Mouse (Mus musculus): ENCODE results near the gene Ano1.
A peak's percentile ranks its signal among the peaks of the same experiment; 100 is the strongest.

Ano1 gene

DNA sequence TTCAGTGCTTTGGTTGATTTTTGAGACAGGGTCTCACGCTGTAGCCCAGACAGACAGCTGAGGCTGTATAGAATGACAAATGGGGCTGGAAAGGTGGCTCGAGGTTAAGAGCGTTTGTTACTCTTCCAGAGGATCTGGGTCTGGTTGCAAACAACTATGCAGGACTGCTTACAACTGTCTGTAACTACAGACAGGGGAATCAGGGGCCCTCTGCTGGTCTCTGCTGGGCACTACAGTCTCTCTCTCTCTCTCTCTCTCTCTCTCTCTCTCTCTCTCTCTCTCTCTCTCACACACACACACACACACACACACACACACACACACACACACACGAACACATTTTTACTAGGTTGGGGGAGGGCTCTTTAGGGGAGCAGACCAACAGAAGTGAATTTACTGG is 168.2 kb downstream of the Ano1 start:
- peak; percentile 55 for DNase-seq (ENCODE audit: extremely low read depth, low read depth)

GRCm38 (mm10) chr7:144582284-144582980 is 169.3 kb downstream of the Ano1 start, which contains the start of gene Fadd:
Fadd (minus strand) TSS chr7:144582463.
- peak; percentile 86 for DNase-seq (ENCODE audit: extremely low read depth, low read depth)

DNA sequence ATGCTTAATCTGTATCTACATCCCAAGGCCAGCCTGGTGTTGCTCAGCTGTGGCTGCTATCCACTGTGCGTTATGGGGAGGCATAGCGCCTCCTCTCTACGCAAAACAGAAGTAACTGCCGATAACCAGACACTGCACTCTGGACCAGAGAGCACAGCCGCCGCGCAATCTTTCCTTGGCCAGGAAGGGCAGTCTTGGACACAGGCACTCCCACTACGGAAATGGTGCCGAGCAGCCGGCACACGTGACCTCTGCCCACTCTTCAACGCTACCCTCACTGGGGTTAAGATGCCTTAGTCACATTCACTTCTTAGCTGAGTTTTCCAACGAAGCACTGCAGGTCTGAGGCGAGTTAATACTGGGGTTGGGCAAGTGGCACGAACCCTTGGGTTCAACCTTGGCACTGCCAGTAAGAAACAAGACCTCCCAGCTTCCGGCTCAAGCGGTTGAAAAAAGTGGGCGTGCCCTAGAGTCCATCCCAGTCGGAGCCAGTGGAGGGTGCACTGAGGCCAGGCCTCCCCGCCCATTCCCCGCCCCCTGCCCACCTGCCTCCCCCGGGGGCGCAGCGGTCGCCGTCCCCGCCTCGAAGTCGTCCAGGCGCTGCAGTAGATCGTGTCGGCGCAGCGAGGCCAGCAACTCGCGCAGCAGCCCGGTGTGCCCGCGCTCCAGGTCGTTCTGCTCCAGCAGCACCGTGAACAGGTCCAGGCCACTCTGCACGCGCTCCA is 170.1 kb downstream of the Ano1 start:
- peak; percentile 84 for DNase-seq (ENCODE audit: extremely low read depth, low read depth)

DNA sequence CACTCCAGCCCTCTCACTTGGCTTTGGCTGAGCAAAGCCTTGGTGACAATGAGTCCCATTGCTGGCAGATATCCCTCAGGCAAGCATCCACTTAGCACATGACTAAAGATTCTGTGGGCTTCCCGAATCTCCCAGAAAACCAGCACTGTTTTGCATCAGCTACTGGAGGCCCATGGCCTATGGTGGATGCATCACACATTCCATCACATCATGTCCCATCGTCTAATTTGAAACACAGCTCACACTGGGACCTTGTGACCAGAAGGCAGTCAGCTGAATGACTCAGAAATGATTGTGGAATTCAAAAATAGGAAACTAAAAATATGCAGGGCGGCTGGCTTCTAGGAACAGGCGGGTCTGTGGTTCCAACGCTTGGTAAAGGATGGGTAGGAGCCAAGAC is 173.9 kb downstream of the Ano1 start:
- no peak for DNase-seq (ENCODE audit: extremely low read depth, low read depth)

GRCm38 (mm10) chr7:144572234-144572633 is 179.5 kb downstream of the Ano1 start:
- DNase-seq (ENCODE audit: extremely low read depth, low read depth) = no peak

GRCm38 (mm10) chr7:144571598-144571997 is 180.2 kb downstream of the Ano1 start:
- no peak for DNase-seq (ENCODE audit: extremely low read depth, low read depth)

DNA sequence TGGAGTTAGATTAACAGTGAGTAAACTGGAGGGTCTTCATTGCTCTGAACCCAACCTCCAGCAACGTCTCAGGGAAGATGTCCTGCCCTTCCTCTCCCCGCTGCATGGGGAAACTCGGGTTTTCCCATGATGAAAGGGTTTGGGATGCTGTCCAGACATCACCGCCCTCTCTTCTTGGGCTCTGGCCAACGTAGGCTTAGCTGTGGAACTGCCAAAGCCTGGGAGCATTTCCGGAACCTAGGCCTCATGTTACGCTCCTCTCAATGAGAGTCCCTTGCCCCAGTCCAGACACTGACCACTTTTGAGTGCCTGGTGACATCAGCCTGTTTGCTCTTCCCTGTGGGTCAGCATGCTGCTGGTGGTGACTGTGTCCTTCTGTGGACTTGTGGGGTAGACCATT is 182.3 kb downstream of the Ano1 start:
- no peak for DNase-seq (ENCODE audit: extremely low read depth, low read depth)

- DNase-seq (ENCODE audit: extremely low read depth, low read depth) = no peak
Observed at GRCm38 (mm10) chr7:144568091-144568490, 183.7 kb downstream of the Ano1 start.

- DNase-seq (ENCODE audit: extremely low read depth, low read depth) = no peak
Observed at GRCm38 (mm10) chr7:144566921-144567682, 184.7 kb downstream of the Ano1 start.

GRCm38 (mm10) chr7:144563456-144564155 is 188.2 kb downstream of the Ano1 start:
- no peak for DNase-seq (ENCODE audit: extremely low read depth, low read depth)

DNA sequence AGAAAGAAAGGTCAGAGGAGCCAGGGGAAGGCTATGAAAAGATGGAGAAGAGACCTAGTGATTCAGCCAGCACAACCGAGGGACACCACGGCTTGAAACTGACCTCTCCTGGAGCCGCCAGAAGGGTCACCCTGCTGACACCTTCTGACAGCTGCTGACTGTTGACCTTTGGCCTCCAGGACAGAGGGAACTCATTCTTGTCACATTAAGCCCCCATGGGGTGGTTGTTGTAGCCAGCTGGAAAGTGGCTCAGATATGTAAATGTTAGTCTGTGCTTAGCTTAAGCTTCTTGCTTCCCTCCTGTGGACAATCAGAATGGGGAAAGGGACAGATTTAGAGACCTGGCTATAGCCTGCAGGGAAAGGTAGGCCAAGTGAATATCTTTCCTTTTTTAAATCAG is 189.8 kb downstream of the Ano1 start:
- no peak for DNase-seq (ENCODE audit: extremely low read depth, low read depth)

GRCm38 (mm10) chr7:144560594-144560993 is 191.2 kb downstream of the Ano1 start:
- no peak for DNase-seq (ENCODE audit: extremely low read depth, low read depth)

DNA sequence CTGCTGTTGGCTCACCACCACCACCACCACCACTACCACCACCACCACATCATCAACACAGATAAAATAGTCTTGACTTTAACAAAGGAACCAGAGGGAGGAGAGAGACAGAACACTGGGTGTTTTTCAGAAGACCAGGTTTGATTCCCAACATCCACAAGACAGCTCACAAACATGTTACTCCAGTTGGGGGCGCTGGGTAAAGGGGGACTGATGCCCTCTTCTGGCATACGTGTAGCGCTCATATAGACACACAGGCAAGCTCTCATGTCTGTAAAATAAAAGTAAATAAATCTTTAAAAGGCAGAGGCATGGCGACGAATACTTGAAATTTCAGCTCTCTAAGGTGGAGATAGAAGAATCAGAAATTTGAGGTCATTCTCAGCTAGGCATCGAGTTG is 193.2 kb downstream of the Ano1 start:
- no peak for DNase-seq (ENCODE audit: extremely low read depth, low read depth)

DNA sequence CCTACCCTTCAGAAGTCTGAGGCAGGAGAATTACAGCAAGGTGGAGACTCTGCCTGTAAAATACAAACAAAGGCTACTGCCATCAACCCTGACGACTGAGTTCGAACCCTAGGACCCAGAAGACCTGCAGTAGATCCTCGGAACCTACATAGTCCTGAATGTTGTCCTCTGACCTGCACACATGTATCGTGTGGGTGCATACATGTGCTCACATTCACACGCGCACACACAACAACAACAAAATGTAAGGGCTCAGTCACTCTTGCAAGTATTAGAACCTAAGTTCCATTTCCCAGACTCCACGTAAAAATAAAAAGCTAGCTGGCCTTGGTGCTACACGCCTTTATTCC is 197.7 kb downstream of the Ano1 start:
- no peak for DNase-seq (ENCODE audit: extremely low read depth, low read depth)

DNA sequence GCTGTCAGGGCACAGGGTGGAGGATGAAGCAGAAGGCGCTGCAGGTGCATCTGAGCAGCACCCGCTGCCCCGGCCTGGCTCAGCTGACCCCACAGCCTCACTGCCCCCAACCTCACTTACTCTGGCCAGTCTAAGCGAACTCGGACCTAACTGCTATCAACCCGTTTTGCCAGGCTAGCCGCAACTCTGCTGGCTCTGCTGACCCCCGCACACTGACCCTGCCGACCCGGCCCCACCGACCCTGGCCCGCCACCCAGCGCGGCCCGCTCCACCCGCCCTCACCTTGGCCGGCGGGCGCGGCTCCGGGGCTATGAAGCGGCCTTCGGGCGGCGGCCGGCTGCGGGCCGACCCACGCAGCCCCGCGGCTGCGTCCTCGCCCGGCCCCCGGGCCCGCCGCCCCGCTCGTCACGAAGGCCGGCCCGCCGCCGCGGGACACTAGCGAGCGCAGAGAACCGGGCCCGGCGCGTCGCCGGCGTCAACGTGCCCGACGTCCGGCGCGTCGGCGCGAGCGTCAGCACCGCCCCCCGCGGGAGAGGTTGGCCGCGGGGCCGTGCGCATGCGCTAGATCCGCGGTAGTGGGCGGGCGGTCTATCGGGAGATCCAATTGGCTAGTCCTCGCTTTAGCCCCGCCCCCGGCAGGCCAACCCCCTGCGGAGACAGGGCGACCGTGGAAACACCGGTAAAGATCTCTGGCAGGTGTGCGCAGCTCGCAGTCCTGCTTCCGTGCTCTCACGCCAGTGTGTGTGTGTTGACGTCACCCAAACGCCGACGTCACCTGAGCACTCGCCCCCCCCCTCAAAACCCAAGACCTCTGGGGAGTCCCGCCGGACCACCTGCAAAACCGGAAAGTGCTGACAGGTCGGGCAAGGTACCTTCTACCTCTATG is 198.3 kb downstream of the Ano1 start, which contains the start of gene Ppfia1:
Gene Ppfia1 (minus strand): TSS at position 493 of the 886 bp plus-strand sequence.
- peak; percentile 64 for DNase-seq (ENCODE audit: extremely low read depth, low read depth)

- no peak for DNase-seq (ENCODE audit: extremely low read depth, low read depth)
Observed at GRCm38 (mm10) chr7:144552274-144552673, 199.5 kb downstream of the Ano1 start.

GRCm38 (mm10) chr7:144550811-144551210 is 201.0 kb downstream of the Ano1 start:
- no peak for DNase-seq (ENCODE audit: extremely low read depth, low read depth)

DNA sequence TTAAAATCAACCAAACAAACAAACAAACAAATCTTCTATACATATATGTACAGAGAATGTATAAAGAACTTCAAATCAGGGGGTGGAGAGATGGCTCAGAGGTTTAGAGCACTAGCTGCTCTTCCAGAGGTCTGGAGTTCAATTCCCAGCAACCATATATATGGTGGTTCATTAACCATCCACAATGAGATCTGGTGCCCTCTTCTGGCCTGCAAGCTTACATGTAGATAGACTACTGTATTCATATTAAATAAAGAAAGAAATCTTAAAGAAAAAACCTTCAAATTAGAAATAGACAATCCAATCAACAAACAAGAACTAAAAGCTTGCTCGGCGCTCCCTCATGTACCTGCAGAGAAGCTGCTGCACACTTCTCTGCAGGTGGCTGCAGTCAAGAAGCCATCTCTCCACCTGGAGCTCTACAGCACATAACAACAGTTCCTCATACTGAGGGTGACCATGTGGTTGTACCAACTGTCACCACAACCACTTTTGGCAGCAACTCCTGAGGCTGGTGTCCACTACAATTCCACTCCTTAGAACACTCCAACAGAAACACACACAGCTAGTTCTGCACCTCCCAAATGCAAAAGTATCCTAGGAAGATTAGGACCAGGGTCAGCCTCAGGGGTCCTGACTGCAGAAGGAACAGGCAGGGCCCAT is 201.7 kb downstream of the Ano1 start:
- DNase-seq (ENCODE audit: extremely low read depth, low read depth) = peak; percentile 27

DNA sequence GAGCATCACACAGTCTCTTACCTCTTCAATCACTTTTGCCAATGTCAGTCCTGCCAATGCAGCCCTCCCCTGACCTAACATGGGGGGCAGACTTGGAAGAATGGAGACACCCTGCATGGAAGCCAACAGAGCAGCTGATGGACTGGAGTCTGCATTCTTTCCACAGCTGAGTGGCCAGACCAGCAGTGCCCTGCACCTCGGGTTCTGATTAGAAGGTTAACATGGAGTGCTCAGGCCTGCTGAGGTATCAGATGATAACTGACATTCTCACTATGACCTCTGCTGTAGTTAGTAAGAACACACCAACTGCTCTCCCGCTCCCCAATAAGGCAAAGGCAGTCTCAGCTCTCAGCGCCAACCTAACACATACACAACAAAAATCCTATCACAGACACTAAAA is 206.5 kb downstream of the Ano1 start:
- no peak for DNase-seq (ENCODE audit: extremely low read depth, low read depth)

DNA sequence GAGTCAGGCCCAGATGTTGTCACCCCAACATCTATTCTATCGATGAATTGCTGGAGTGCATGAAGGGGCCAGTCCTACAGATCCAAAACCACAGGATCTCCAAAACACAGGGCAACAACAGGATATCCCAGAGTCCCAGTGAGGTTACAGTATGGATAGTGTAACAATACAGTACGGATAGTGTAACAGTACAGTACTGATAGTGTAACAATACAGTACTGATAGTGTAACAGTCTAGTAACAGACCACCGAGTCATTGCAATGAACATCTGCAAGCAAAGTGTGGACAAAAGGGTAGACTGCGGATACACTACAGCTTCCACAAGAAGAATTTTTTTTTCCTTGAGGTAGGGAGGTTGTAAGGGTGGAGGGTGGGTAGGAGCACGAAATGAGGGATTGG is 210.4 kb downstream of the Ano1 start:
- no peak for DNase-seq (ENCODE audit: extremely low read depth, low read depth)

Data from MEL-GATA-1-ER (cell line).